Mouse (Mus musculus) CD8-positive naive resting alpha-beta T cell, adult 2 months (primary cell): Measurements from ENCODE around the gene Klhl42.

ENCODE experiments used
- DNase-seq, 2 experiments: peaks; one replicate each; pipeline ENCODE4 v3.0.0; 2022; ENCODE audit warnings: low read depth in 2 of 2, low spot score in 2 of 2

The Klhl42 gene

DNA sequence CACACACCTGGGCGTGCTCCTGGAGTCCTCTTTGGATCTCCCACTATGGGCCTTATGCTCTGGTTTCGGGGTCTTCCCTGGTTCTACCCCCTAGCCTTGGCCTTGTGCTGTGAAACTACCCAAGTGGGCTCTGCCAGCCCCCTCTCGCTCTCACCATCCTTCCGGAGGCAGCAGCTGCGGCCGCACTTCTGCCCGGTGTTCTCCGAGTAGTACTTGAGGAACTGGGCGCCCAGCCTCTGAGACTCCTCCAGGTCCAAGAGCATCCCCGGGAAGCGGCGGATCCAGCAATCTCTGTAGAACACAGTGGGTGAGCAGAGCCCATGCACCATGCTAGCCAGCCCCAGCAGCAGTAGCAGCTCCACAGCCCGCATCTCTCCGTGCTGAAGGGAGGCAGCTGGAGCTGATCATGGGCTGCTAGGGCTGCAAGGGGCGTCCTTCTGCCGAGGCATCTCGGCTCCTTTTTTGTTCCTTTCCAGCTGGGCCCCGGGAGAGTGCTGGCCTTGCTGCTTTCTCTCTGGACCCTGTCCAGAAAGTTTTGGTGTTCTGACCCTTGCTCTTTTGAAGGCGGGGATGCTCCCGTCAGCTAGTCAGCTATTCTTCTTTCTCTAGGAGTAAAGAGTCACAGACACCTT, 4.5 kb upstream of the Klhl42 start, which contains the start of gene Mansc4:
Gene Mansc4 (minus strand): TSS at position 439 of the 632 bp plus-strand sequence.
- DNase-seq, result no peak

- DNase-seq, result no peak
Observed at GRCm38 (mm10) chr6:147087736-147088135, 3.4 kb upstream of the Klhl42 start.

GRCm38 (mm10) chr6:147088517-147088916, 2.7 kb upstream of the Klhl42 start:
- no peak for DNase-seq

GRCm38 (mm10) chr6:147090191-147090590, 988 bp upstream of the Klhl42 start:
- no peak for DNase-seq

DNA sequence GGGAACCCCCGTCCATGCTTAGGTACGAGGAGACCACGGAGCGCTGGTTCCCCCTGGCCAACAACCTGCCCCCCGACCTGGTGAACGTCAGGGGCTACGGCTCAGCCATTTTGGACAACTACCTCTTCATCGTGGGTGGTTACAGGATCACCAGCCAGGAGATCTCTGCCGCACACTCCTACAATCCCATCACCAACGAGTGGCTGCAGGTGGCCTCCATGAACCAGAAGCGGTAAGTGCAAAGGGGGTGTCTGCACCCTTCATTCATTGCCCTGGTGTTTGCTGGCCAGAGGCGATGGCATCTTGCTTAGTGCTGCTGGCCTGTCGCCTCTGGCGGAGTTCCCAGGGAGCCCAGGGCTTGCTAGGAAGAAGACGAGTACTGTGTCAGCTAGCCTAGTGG, 957 bp downstream of the Klhl42 start:
- DNase-seq, result peak in 1 of 2 experiments; percentile 8

GRCm38 (mm10) chr6:147094771-147095170, 3.6 kb downstream of the Klhl42 start:
- no peak for DNase-seq

- no peak for DNase-seq
Observed at GRCm38 (mm10) chr6:147096109-147096508, 4.9 kb downstream of the Klhl42 start.

- DNase-seq, result no peak
Observed at GRCm38 (mm10) chr6:147096934-147097333, 5.8 kb downstream of the Klhl42 start.

GRCm38 (mm10) chr6:147097346-147097929, 6.3 kb downstream of the Klhl42 start:
- no peak for DNase-seq

- DNase-seq, result peak; percentile 46 to 67
Observed at GRCm38 (mm10) chr6:147099458-147100277, 8.5 kb downstream of the Klhl42 start.

GRCm38 (mm10) chr6:147102293-147102692, 11.1 kb downstream of the Klhl42 start:
- peak; percentile 7 to 15 for DNase-seq

GRCm38 (mm10) chr6:147105529-147105928, 14.3 kb downstream of the Klhl42 start:
- DNase-seq, result no peak

- DNase-seq, result no peak
Observed at GRCm38 (mm10) chr6:147106716-147107115, 15.5 kb downstream of the Klhl42 start.

- DNase-seq, result no peak
Observed at GRCm38 (mm10) chr6:147109283-147109682, 18.1 kb downstream of the Klhl42 start.

DNA sequence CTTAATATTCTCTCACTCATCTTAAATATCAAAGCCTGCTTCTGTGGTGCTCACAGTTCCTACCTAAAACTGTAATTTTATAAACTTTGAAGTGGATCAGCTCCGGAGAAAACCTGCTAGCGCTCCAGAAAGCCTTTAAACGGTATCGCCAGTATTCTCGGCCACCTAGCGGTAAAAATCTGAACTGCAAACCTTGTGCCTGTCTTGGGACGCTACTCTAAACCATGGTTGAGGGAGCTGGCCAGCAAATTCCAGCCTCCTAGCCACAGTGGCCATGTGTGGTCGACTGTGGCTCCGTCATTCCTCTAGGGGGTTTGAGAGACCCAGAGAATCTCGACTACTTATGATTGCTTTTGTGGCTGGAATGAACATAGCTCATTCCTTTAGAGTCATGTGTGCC, 25.4 kb downstream of the Klhl42 start:
- DNase-seq, result peak; percentile 64 to 79

- no peak for DNase-seq
Observed at GRCm38 (mm10) chr6:147117764-147118163, 26.6 kb downstream of the Klhl42 start.

GRCm38 (mm10) chr6:147118190-147118589, 27.0 kb downstream of the Klhl42 start:
- no peak for DNase-seq

DNA sequence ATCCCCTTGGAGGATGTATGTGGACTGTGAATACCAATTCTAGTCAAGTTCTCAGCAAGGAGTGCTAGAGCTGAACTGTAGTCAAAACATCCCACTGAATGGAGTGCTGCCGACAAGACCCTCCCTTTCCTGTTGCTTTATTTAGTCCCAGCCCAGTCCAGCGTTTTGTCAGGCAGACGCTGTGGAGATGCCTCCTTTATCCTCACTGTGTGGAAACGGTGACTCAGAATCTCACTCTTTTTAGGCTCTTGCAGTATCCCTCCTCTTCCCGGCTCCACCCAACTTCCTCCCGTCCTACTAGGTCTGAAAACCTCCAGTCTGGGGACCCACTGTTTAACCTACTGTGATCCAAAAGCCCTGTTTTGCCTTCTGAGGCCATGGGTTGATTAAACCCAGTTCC, 30.1 kb downstream of the Klhl42 start:
- no peak for DNase-seq

- no peak for DNase-seq
Observed at GRCm38 (mm10) chr6:147127239-147127638, 36.1 kb downstream of the Klhl42 start.

GRCm38 (mm10) chr6:147138260-147138659, 47.1 kb downstream of the Klhl42 start:
- no peak for DNase-seq

- DNase-seq, result no peak
Observed at GRCm38 (mm10) chr6:147140600-147141154, 49.5 kb downstream of the Klhl42 start.

GRCm38 (mm10) chr6:147144664-147145063, 53.5 kb downstream of the Klhl42 start:
- DNase-seq, result no peak
